Mouse (Mus musculus) stomach, postnatal 0 days (tissue): ENCODE data around the gene Ugt1a2.
"Not testable (repeated sequence)": the region's sequence is repeated elsewhere in the genome, so short reads cannot be mapped to it uniquely, and the experiment has no call there.

Source experiments
- CTCF ChIP-seq: IDR thresholded peaks from 2 replicates; pipeline ENCODE4 v1.5.1; 2016; ENCODE audit warnings: antibody characterized with exemption, low read depth, mild to moderate bottlenecking, moderate library complexity
- EP300 ChIP-seq: optimal IDR thresholded peaks from 2 replicates; pipeline ENCODE3; 2016; ENCODE audit warnings: antibody characterized with exemption

GRCm38 (mm10) chr1:88172190-88172589 is 28.2 kb upstream of the Ugt1a2 start:
- TF ChIP-seq CTCF, EP300: not testable (repeated sequence)
